Mouse (Mus musculus) v-Abl transformed pro-B cells (cell line): ENCODE data around the gene Prcc.

Experiments used
- in situ Hi-C, 2 experiments: fragments of 400-800 bp; cut with MboI; formaldehyde crosslinking; loops; one replicate each; pipeline ENCODE4 v1.15.1; 2025; ENCODE audit not compliant: unreplicated experiment in 2 of 2

The Prcc gene

GRCm38 (mm10) chr3:87885281-87886003 is at the start of gene Prcc:
TSS of gene Prcc (minus strand) at chr3:87885608.
- in situ Hi-C loops: loop anchor here (5.0 kb wide), 2 partner anchors 37 to 47 kb away; partner anchors contain the start of genes Isg20l2 (in 1 of the 2) and Rrnad1 (in 1 of the 2)

GRCm38 (mm10) chr3:87935201-87935600 is 49.8 kb upstream of the Prcc start:
- in situ Hi-C loops: loop anchor here in 1 of 2 experiments (10.0 kb wide), 1 partner anchor 50 kb away; no protein-coding TSS in a partner anchor

GRCm38 (mm10) chr3:87934501-87934900 is 49.1 kb upstream of the Prcc start:
- in situ Hi-C loops: loop anchor here (5.0 to 10.0 kb wide), 3 partner anchors 33 to 50 kb away; partner anchors contain the start of gene Prcc (in 1 of the 2)

GRCm38 (mm10) chr3:87934026-87934425 is 48.6 kb upstream of the Prcc start:
- in situ Hi-C loops: loop anchor here (5.0 to 10.0 kb wide), 3 partner anchors 33 to 51 kb away; partner anchors contain the start of gene Prcc (in 1 of the 2)

GRCm38 (mm10) chr3:87930078-87930795 is 44.8 kb upstream of the Prcc start, which contains the start of the genes Isg20l2 and Rrnad1:
TSS of gene Isg20l2 (plus strand) at chr3:87930314.
TSS of gene Rrnad1 (minus strand) at chr3:87930717.
- in situ Hi-C loops: loop anchor here (5.0 to 10.0 kb wide), 3 partner anchors 37 to 55 kb away; partner anchors contain the start of gene Prcc (in 1 of the 2)

GRCm38 (mm10) chr3:87929341-87930077 is 44.1 kb upstream of the Prcc start:
- in situ Hi-C loops: loop anchor here (5.0 to 10.0 kb wide), 3 partner anchors 38 to 55 kb away; partner anchors contain the start of gene Prcc (in 1 of the 2)

- in situ Hi-C loops: no loop called here
Measured at GRCm38 (mm10) chr3:87927452-87927851, 42.0 kb upstream of the Prcc start.

GRCm38 (mm10) chr3:87924996-87925395 is 39.6 kb upstream of the Prcc start:
- in situ Hi-C loops: loop anchor here in 1 of 2 experiments (5.0 kb wide), 1 partner anchor 38 kb away; the partner anchor contains the start of gene Prcc

- in situ Hi-C loops: loop anchor here in 1 of 2 experiments (5.0 kb wide), 1 partner anchor 33 kb away; the partner anchor contains the start of gene Prcc
Measured at GRCm38 (mm10) chr3:87920270-87920943, 35.0 kb upstream of the Prcc start.

GRCm38 (mm10) chr3:87919336-87920108 is 34.1 kb upstream of the Prcc start, which contains the start of gene Mrpl24:
TSS of gene Mrpl24 (plus strand) at chr3:87919506.
- in situ Hi-C loops: loop anchor here in 1 of 2 experiments (5.0 kb wide), 1 partner anchor 32 kb away; the partner anchor contains the start of gene Prcc

- in situ Hi-C loops: no loop called here
Measured at GRCm38 (mm10) chr3:87918551-87918950, 33.1 kb upstream of the Prcc start.

- in situ Hi-C loops: no loop called here
Measured at GRCm38 (mm10) chr3:87916990-87917389, 31.6 kb upstream of the Prcc start.

GRCm38 (mm10) chr3:87913891-87914290 is 28.5 kb upstream of the Prcc start:
- in situ Hi-C loops: no loop called here

GRCm38 (mm10) chr3:87913491-87913890 is 28.1 kb upstream of the Prcc start:
- in situ Hi-C loops: no loop called here

GRCm38 (mm10) chr3:87910573-87911141 is 25.2 kb upstream of the Prcc start:
- in situ Hi-C loops: no loop called here

- in situ Hi-C loops: no loop called here
Measured at GRCm38 (mm10) chr3:87909874-87910273, 24.5 kb upstream of the Prcc start.

- in situ Hi-C loops: no loop called here
Measured at GRCm38 (mm10) chr3:87909381-87909780, 24.0 kb upstream of the Prcc start.

- in situ Hi-C loops: no loop called here
Measured at GRCm38 (mm10) chr3:87907906-87908305, 22.5 kb upstream of the Prcc start.
